Mouse (Mus musculus) testis, adult 2 months (tissue): ENCODE measurements around the gene Tead3.

Experiments
- CTCF ChIP-seq: fragments of 200-500 bp; IDR thresholded peaks from 2 replicates; pipeline ENCODE4 v1.5.1; 2012; ENCODE audit warnings: low read depth, mild to moderate bottlenecking, inconsistent platforms, low read length, moderate library complexity; ENCODE audit not compliant: control insufficient read depth, insufficient read depth, insufficient replicate concordance
- POLR2A ChIP-seq: fragments of 200-500 bp; IDR thresholded peaks from 2 replicates; pipeline ENCODE4 v1.6.1; 2012; ENCODE audit warnings: low read depth, mild to moderate bottlenecking, inconsistent platforms, low read length, moderate library complexity; ENCODE audit not compliant: control insufficient read depth

DNA sequence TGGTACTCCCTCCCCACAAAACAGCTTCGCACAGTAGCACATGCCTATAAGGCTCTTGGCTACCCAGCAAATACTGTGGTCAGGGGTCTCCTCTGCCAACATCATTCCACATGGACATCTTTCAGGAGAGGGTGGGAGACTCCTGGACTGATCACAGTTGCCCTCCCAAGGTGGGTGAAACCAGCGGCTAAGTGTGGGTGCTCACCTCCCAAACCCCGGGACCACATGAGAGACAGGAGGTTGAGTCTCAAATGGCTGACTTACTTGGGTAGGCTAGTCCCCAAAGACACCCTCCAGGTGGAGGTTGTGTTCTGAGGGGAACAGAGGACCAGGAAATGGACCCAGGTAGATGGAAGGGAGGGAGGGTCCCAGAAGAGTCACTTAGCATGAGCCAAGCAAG is 5.9 kb downstream of the Tead3 start:
- TF ChIP-seq CTCF (no peak), POLR2A (no peak)
